Mouse (Mus musculus) heart, adult 2 months (tissue): ENCODE measurements around the gene Hrh1. TPM values are rescaled to one million over a fixed set of nuclear protein-coding genes. Genes with fewer than 3 reads are reported as not detected.

Experiments used
- DNase-seq, 2 experiments: peaks; one replicate each; pipeline ENCODE4 v3.0.0; 2021
- H3K27ac ChIP-seq: fragments of 200-600 bp; 2 replicates; pipeline ENCODE4 v1.8.1; 2022
- H3K27me3 ChIP-seq: fragments of 200-500 bp; 2 replicates; pipeline ENCODE4 v1.6.1; 2012; ENCODE audit warnings: mild to moderate bottlenecking, low read length, inconsistent platforms, mixed read lengths; ENCODE audit not compliant: control insufficient read depth, insufficient read depth
- H3K36me3 ChIP-seq: fragments of 200-500 bp; 2 replicates; pipeline ENCODE4 v1.6.1; 2012; ENCODE audit warnings: low read length, inconsistent platforms; ENCODE audit not compliant: control insufficient read depth, insufficient read depth
- H3K4me1 ChIP-seq: fragments of 200-500 bp; 2 replicates; pipeline ENCODE4 v1.6.1; 2011; ENCODE audit warnings: low read length; ENCODE audit not compliant: control insufficient read depth, insufficient read depth
- H3K4me3 ChIP-seq: fragments of 200-600 bp; 2 replicates; pipeline ENCODE4 v1.8.1; 2022
- H3K79me2 ChIP-seq: fragments of 200-500 bp; replicated peaks from 2 replicates; pipeline ENCODE4 v1.6.1; 2012; ENCODE audit warnings: mild to moderate bottlenecking, inconsistent platforms, low read length, moderate library complexity, mixed read lengths; ENCODE audit not compliant: control insufficient read depth, insufficient read depth
- H3K9ac ChIP-seq: fragments of 200-500 bp; 2 replicates; pipeline ENCODE4 v1.6.1; 2012; ENCODE audit warnings: low read depth, mild to moderate bottlenecking, control low read depth, inconsistent platforms, low read length, mixed read lengths
- CTCF ChIP-seq: fragments of 200-600 bp; IDR thresholded peaks from 2 replicates; pipeline ENCODE4 v1.8.1; 2022; ENCODE audit warnings: antibody characterized with exemption, mild to moderate bottlenecking, moderate library complexity
- EP300 ChIP-seq: fragments of 200-500 bp; IDR thresholded peaks from 2 replicates; pipeline ENCODE4 v1.6.1; 2011; ENCODE audit warnings: low read depth, low read length, control low read depth; ENCODE audit not compliant: insufficient read depth
- POLR2A ChIP-seq: fragments of 200-500 bp; IDR thresholded peaks from 2 replicates; pipeline ENCODE4 v1.6.1; 2011; ENCODE audit warnings: mild to moderate bottlenecking, low read depth, low read length, control low read depth; ENCODE audit not compliant: insufficient read depth
- WGBS: fragments of 180-500 bp; shearing (Covaris S2); methylation state at CpG from one replicate; pipeline ENCODE4 v1.1.7; 2018; 5-methylcytosine and 5-hydroxymethylcytosine counted together
- intact Hi-C: fragments of 180-260 bp; cut with DNase I; formaldehyde crosslinking; loops from one replicate; pipeline ENCODE4 v1.15.1; 2025
- long read RNA-seq: library from polyadenylated mRNA; stranded (forward); transcript quantifications from one replicate; pipeline ENCODE4 v2.0.0, GENCODE M21; 2021
- polyA plus RNA-seq: library from polyadenylated mRNA; depleted of rRNA; stranded (reverse); fragments of >200 nt; gene quantifications from 2 replicates; pipeline ENCODE4 v1.2.3, GENCODE M21; 2012; rRNA removed
- total RNA-seq, 2 experiments: library from RNA; stranded (reverse); gene quantifications; 2 replicates each; pipeline ENCODE4 v1.2.3; 2021

Hrh1 gene
- total RNA-seq (under 1 TPM; 0.36 to 0.47 TPM), polyA plus RNA-seq (0.20 and 0.41 TPM in 2 replicates)
- long read RNA-seq, result 0 reads

DNA sequence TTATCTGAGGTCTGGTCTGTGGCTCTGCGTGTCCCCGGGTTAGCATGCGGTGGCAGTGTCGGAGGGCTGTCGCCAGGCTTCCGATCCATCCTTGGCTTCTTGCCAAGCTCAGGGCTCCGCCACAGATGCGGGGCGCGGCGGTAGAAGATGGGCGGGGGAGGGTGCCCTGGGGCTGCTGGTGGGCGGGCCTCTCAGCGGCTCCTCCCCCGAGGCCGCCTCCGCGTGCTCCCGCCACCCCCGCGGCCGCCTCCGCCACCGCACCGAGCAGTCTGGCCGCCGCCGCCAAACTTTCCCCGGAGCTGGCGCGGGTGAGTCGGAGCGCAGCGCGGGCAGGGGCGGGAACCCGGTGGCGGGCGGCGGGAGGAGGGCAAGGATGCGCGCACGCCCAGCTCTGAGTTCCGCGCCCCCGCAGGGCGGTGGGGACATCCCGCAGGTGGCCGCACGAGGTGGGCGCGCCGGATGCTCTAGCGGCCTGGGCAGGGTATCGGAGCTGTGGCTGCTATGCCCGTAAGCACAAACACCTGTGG is at the start of gene Hrh1:
Gene Hrh1, plus strand, starts transcription at position 246 of the 527 bp plus-strand sequence.
- TF ChIP-seq CTCF, result no peak
- TF ChIP-seq EP300, result no peak
- TF ChIP-seq POLR2A, result no peak
- Histone ChIP-seq H3K9ac (peak within 1 kb of the TSS; percentile 19; the same call in 1 of the 2 replicates), H3K4me1 (no peaks in the 10 kb centered on the region), H3K79me2 (no peaks in the 10 kb centered on the region), H3K36me3 (no peaks in the 10 kb centered on the region), H3K27me3 (peaks cover 9% of the 10 kb centered on the region; the same call in 1 of the 2 replicates), H3K27ac (no peak within 1 kb of the TSS), H3K4me3 (peak within 1 kb of the TSS; percentile 42)
- intact Hi-C loops, result no loop called here
- 1% methylated on average over 56 of the region's 56 CpGs for WGBS
- DNase-seq, result peak; percentile 65 to 69

DNA sequence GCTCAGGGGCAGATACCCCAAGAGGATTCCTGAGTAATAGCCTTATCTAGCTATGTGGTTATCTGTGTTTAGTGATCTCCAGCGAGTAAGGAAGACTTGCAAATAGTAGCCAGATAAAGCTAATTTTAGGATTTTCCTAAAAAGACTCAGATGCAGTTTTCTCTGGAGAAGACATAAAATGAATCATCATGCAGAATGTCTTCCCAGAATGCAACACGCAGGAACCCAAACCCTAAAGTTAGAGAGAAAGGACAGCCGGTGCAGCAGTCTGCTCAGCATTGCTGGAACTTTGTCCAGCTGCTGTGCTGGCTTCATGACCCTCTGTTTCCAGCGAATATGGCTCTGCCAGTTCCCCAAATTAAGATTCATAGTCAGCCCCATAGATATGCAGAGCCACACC is 43.1 kb upstream of the Hrh1 start:
- TF ChIP-seq POLR2A (no peak), CTCF (no peak), EP300 (no peak)
- no peaks in the 10 kb centered on the region for H3K27me3 ChIP-seq
- no peak overlapping the region for H3K4me3 ChIP-seq
- no peaks in the 10 kb centered on the region for H3K79me2 ChIP-seq
- no peak overlapping the region for H3K27ac ChIP-seq
- no peak overlapping the region for H3K9ac ChIP-seq
- WGBS, result 47% methylated on average over 4 of the region's 4 CpGs
- H3K36me3 ChIP-seq, result no peaks in the 10 kb centered on the region
- intact Hi-C loops, result no loop called here
- H3K4me1 ChIP-seq, result peaks cover 4% of the 10 kb centered on the region
- no peak for DNase-seq

DNA sequence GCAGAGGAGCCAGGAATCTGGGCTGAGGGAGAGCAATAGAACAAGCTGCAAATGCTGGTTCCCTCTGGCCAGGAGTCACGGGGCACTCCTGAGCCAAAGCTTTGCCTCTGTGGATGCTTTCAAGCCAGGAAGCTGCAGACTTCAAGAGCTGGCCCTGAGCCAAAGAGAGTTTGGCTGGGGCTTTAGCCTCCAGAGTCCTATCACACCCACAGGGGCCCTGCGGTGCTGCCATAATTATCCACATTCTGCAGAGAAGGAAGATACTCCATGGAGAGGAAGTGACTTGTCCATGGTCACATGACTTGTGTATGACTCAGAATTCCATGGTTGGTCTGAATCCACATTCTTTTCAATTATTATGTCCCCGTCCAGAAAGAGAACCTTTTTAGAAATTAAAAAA is 39.6 kb upstream of the Hrh1 start:
- no peak overlapping the region for H3K27ac ChIP-seq
- no peaks in the 10 kb centered on the region for H3K36me3 ChIP-seq
- H3K9ac ChIP-seq, result no peak overlapping the region
- peak; percentile 43 to 55 for DNase-seq
- no peak overlapping the region for H3K4me3 ChIP-seq
- H3K79me2 ChIP-seq, result no peaks in the 10 kb centered on the region
- no peak for TF ChIP-seq CTCF
- TF ChIP-seq POLR2A, result no peak
- no peak for TF ChIP-seq EP300
- no peaks in the 10 kb centered on the region for H3K27me3 ChIP-seq
- peaks cover 4% of the 10 kb centered on the region for H3K4me1 ChIP-seq
- intact Hi-C loops, result no loop called here
- 9% methylated on average over 3 of the region's 3 CpGs for WGBS

DNA sequence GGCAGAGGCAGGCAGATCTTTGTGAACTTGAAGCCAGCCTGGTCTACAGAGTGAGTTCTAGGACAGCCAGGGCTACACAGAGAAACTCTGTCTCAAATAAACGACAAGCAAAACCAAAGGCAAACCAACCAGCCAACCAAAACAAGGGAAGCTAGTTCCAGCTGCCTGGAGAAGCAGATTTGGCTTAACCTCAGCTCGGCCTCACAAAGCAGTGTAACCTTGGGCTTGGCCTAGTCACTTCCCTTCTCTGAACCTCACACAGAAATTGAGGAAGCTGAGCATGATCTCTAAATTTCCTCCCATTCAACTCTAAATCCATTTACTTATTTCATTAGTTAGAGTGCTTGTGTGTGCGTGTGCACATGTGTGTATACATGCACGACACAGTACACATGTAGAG is 35.4 kb upstream of the Hrh1 start:
- peak in 1 of 2 experiments; percentile 27 for DNase-seq
- H3K79me2 ChIP-seq, result no peaks in the 10 kb centered on the region
- intact Hi-C loops, result no loop called here
- TF ChIP-seq POLR2A (no peak), EP300 (no peak), CTCF (no peak)
- no peaks in the 10 kb centered on the region for H3K36me3 ChIP-seq
- no peak overlapping the region for H3K27ac ChIP-seq
- no peak overlapping the region for H3K4me3 ChIP-seq
- no peak overlapping the region for H3K9ac ChIP-seq
- H3K4me1 ChIP-seq, result peaks cover 4% of the 10 kb centered on the region
- WGBS, result 43% methylated on average over 4 of the region's 4 CpGs
- no peaks in the 10 kb centered on the region for H3K27me3 ChIP-seq

DNA sequence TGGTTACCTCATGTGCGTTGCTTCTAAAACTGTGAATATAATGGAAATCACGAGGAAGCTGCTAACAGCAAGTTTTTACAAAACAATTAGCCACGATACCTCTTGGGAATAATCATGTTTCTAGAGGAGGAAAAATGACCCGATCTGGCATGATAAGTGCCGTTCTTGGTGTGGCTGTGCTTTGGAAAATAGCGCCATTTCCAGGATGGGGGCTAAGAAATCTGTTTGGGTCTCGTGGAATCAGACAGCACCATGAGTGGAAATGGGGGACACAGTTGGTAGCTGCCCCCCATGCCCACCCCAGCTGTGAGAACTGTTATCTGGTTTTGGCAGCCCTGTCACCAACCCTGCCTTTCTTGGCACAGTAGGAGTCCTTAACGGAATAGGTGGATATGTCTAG is 34.0 kb upstream of the Hrh1 start:
- no peak for DNase-seq

DNA sequence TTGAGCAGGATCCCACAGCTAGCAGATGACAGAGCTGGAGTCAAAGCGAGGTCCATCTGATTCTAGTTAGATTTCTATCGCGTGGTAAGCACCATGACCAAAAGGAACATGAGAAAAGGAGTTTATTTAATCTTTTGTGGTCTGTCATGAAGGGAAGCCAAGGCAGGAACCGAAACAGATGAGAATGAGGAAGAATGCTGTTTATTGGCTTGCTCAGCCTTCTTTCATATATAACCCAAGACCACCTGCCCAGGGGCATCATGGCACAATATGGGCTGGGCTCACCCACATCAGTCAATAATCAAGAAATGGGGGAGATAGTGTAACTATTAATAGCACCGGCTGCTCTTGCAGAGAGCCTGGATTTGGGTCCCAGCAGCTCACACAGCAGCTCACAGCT is 33.0 kb upstream of the Hrh1 start:
- no peak for DNase-seq
- 79% methylated on average over 5 of the region's 5 CpGs for WGBS
- intact Hi-C loops, result no loop called here
- no peaks in the 10 kb centered on the region for H3K4me1 ChIP-seq
- no peaks in the 10 kb centered on the region for H3K79me2 ChIP-seq
- H3K9ac ChIP-seq, result no peak overlapping the region
- H3K36me3 ChIP-seq, result no peaks in the 10 kb centered on the region
- no peaks in the 10 kb centered on the region for H3K27me3 ChIP-seq
- no peak overlapping the region for H3K4me3 ChIP-seq
- TF ChIP-seq EP300, result no peak
- TF ChIP-seq POLR2A, result no peak
- TF ChIP-seq CTCF, result no peak
- H3K27ac ChIP-seq, result no peak overlapping the region

More for the DNA sequence above, 34.0 kb upstream of the Hrh1 start:
- H3K4me1 ChIP-seq, result peaks cover 1% of the 10 kb centered on the region; the same call in 1 of the 2 replicates
- H3K36me3 ChIP-seq, result no peaks in the 10 kb centered on the region
- H3K9ac ChIP-seq, result no peak overlapping the region
- TF ChIP-seq EP300, result no peak
- TF ChIP-seq CTCF, result no peak
- no peak for TF ChIP-seq POLR2A
- no peaks in the 10 kb centered on the region for H3K79me2 ChIP-seq
- no peaks in the 10 kb centered on the region for H3K27me3 ChIP-seq
- WGBS, result 58% methylated on average over 8 of the region's 8 CpGs
- H3K27ac ChIP-seq, result no peak overlapping the region
- intact Hi-C loops, result no loop called here
- H3K4me3 ChIP-seq, result no peak overlapping the region
